Mouse (Mus musculus) lung, adult 2 months (tissue): ENCODE data around the gene Fbxo42.

Source experiments
- CTCF ChIP-seq: fragments of 200-500 bp; IDR thresholded peaks from 2 replicates; pipeline ENCODE4 v1.5.1; 2011; ENCODE audit warnings: mild to moderate bottlenecking, low read length, control low read depth; ENCODE audit not compliant: insufficient read depth
- POLR2A ChIP-seq: fragments of 200-500 bp; IDR thresholded peaks from 2 replicates; pipeline ENCODE4 v1.6.1; 2011; ENCODE audit warnings: low read depth, mild to moderate bottlenecking, control low read depth, low read length, borderline replicate concordance; ENCODE audit errors: extremely low read depth

DNA sequence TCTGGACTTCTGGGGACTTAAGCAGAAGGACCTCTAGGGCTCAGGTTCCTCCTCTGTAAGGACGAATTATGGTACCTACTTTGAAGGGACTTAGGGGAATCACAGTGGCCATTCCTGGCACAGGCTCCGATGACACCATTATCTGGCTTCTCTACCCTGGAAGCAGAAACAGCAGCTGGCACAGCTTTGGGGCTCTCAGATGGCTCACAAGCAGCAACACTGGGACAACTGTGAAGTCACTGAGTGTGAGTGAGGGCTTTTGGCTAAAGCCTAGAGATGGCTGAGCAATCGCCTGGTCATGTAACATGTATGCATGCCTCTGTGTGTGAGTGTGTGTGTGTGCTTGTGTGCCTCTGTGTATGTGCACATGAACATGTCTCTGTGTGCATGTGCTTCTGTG is 89.1 kb downstream of the Fbxo42 start:
- no peak for TF ChIP-seq POLR2A
- no peak for TF ChIP-seq CTCF
